Mouse (Mus musculus) hindbrain, embryonic 12.5 days (tissue): ENCODE measurements around the gene Naxd. TPM values are rescaled to one million over a fixed set of nuclear protein-coding genes. Genes with fewer than 3 reads are reported as not detected.
"Not testable (repeated sequence)": the region's sequence is repeated elsewhere in the genome, so short reads cannot be mapped to it uniquely, and the experiment has no call there.

Experiments
- ATAC-seq: fragments of 200-750 bp; cut with Nextera tagmentation; 2 replicates; pipeline ENCODE4 v1.8.0; 2017; ENCODE audit warnings: moderate TSS enrichment; ENCODE audit not compliant: low FRiP score
- H3K27ac ChIP-seq: fragments of 300-500 bp; sonication (generic); 2 replicates; pipeline ENCODE4 v1.5.1; 2016; ENCODE audit warnings: mild to moderate bottlenecking
- H3K27me3 ChIP-seq: fragments of 300-500 bp; sonication (generic); 2 replicates; pipeline ENCODE4 v1.6.1; 2016; ENCODE audit warnings: mild to moderate bottlenecking
- H3K36me3 ChIP-seq: fragments of 300-500 bp; sonication (generic); 2 replicates; pipeline ENCODE4 v1.6.1; 2016; ENCODE audit warnings: mild to moderate bottlenecking
- H3K4me1 ChIP-seq: fragments of 300-500 bp; sonication (generic); 2 replicates; pipeline ENCODE4 v1.6.1; 2016
- H3K4me2 ChIP-seq: fragments of 300-500 bp; sonication (generic); replicated peaks from 2 replicates; pipeline ENCODE4 v1.6.1; 2016; ENCODE audit warnings: mild to moderate bottlenecking
- H3K4me3 ChIP-seq: fragments of 300-500 bp; sonication (generic); 2 replicates; pipeline ENCODE4 v1.5.1; 2016; ENCODE audit warnings: mild to moderate bottlenecking
- H3K9ac ChIP-seq: fragments of 300-500 bp; sonication (generic); 2 replicates; pipeline ENCODE4 v1.6.1; 2016; ENCODE audit warnings: mild to moderate bottlenecking, moderate library complexity
- H3K9me3 ChIP-seq: fragments of 300-500 bp; sonication (generic); replicated peaks from 2 replicates; pipeline ENCODE4 v1.6.1; 2016; ENCODE audit warnings: mild to moderate bottlenecking
- WGBS: fragments of 180-500 bp; shearing (Covaris S2); methylation state at CpG from one replicate; pipeline ENCODE4 v1.1.7; 2016; 5-methylcytosine and 5-hydroxymethylcytosine counted together
- polyA plus RNA-seq: library from polyadenylated mRNA; unstranded; fragments of >200 nt; fragmentation: Nextera tagmentation; extraction: Ambion mirVana; gene quantifications from 2 replicates; pipeline ENCODE4 v1.2.1, GENCODE M21; 2016

Naxd gene
- polyA plus RNA-seq, 1 experiment from 2014 or later, result 121 TPM

DNA sequence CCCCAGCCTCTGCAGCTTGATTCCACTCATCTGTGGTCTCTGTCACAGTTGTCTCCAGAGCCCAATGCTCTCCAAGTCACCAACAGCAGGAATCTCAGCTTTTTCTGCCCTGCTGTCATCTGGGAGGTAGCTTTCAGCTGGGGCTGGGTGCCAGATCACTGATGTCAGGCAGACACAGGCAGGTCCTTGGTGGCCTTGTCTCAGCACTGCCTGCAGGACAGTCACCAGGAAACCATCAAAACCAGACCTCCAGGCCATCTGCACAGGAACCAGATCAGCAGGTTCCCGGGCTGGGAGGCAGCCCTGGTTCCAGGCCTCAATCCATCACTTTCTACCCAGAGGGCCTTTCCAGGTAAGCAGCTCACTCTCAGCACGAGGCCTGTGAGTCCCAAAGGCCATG lies 35.5 kb upstream of the Naxd start:
- no peaks in the 10 kb centered on the region for H3K9me3 ChIP-seq

GRCm38 (mm10) chr8:11462641-11463040 lies 34.7 kb upstream of the Naxd start:
- Histone ChIP-seq H3K9me3 (no peaks in the 10 kb centered on the region), H3K4me3 (no peak overlapping the region), H3K4me1 (peaks cover 12% of the 10 kb centered on the region), H3K9ac (no peak overlapping the region), H3K36me3 (no peaks in the 10 kb centered on the region), H3K27me3 (no peaks in the 10 kb centered on the region; the same call in 1 of the 2 replicates), H3K4me2 (no peak overlapping the region), H3K27ac (no peak overlapping the region)
- no peak for ATAC-seq
- WGBS, result 92% methylated on average over 4 of the region's 4 CpGs

More for the DNA sequence above, 35.5 kb upstream of the Naxd start:
- H3K4me2 ChIP-seq, result no peak overlapping the region
- no peak overlapping the region for H3K9ac ChIP-seq
- H3K27ac ChIP-seq, result no peak overlapping the region
- H3K4me3 ChIP-seq, result no peak overlapping the region
- ATAC-seq, result no peak
- no peaks in the 10 kb centered on the region for H3K36me3 ChIP-seq
- WGBS, result 58% methylated on average over 2 of the region's 2 CpGs
- H3K27me3 ChIP-seq, result no peaks in the 10 kb centered on the region; the same call in 1 of the 2 replicates
- peaks cover 12% of the 10 kb centered on the region for H3K4me1 ChIP-seq

DNA sequence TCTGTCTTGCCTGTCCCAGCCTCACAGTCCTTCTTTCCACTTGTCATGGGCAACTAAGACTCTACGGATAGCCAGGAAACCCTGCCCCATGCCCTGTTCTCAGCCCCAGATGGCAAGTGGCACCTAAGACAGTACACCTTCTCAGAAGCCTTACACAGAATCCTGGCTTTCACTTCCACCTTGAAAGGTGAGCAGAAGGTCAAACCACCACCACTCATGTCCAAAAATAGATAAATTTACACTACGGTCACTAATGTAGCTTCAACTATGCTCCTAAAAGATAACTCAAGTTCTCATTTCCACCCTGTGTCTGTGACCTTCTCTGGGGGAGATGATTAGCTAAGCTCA lies 33.8 kb upstream of the Naxd start:
- H3K4me2 ChIP-seq, result no peak overlapping the region
- 91% methylated on average over 2 of the region's 2 CpGs for WGBS
- no peak overlapping the region for H3K9ac ChIP-seq
- no peak overlapping the region for H3K4me3 ChIP-seq
- no peaks in the 10 kb centered on the region for H3K36me3 ChIP-seq
- no peaks in the 10 kb centered on the region; the same call in 1 of the 2 replicates for H3K27me3 ChIP-seq
- no peaks in the 10 kb centered on the region for H3K9me3 ChIP-seq
- no peak overlapping the region for H3K27ac ChIP-seq
- peaks cover 9% of the 10 kb centered on the region for H3K4me1 ChIP-seq
- no peak for ATAC-seq

DNA sequence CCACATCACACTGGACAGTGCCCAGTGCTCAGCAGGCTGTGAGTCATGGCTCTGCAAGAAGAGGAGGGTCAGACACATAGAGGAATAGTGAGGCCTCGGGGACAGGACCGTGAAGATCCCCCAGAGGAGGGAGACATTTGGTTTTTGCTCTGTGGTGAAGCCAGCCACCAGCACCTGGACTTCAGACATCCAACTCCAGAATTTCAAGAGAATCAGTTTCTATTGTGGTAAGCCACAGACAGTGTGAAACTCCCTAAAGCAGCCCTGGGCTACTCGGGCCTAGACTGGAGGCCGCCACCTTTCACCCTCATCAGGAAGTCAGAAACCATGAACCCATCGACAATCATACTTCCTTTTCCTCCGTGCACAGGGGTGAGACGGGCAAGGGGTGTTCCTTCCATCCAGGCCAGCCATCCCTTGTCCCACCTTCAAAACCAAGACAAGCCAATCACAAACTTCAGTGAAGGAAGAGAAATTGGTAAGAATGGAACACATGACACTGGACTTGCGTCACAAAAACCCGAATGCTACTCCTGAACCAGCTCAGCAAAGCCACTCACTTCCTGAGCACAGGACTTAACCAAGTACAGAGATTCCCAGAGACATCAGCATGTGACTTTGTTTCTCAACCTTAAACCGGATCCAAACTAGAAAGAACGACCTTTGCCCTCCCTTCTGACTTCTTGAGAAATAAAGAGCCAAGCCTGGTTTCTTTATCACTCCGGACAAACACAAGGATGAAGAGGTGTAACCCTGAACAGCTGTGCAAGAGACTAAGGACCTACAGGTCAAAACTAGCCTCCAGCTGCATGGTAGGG lies 33.2 kb upstream of the Naxd start:
- 84% methylated on average over 12 of the region's 12 CpGs for WGBS
- Histone ChIP-seq H3K9ac (no peak overlapping the region), H3K9me3 (no peaks in the 10 kb centered on the region), H3K27me3 (no peaks in the 10 kb centered on the region; the same call in 1 of the 2 replicates), H3K4me3 (no peak overlapping the region), H3K36me3 (no peaks in the 10 kb centered on the region), H3K4me1 (peaks cover 4% of the 10 kb centered on the region), H3K4me2 (no peak overlapping the region), H3K27ac (no peak overlapping the region)
- ATAC-seq, result no peak

DNA sequence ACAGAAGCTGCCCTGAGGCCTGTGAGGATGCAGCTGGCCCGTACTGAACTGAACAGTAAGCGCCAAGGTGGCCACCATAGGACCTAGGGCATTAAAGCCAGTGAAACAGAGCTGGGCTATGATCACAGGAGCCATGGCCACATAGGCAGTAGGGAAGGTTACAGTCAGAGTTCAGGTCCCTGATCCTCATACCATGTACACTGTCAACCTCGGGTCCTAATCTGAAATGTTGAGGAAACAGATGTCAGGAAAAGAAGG lies 32.7 kb upstream of the Naxd start:
- Histone ChIP-seq H3K27me3 (no peaks in the 10 kb centered on the region; the same call in 1 of the 2 replicates), H3K4me3 (no peak overlapping the region), H3K9me3 (no peaks in the 10 kb centered on the region), H3K4me2 (no peak overlapping the region), H3K27ac (no peak overlapping the region), H3K36me3 (no peaks in the 10 kb centered on the region), H3K9ac (no peak overlapping the region), H3K4me1 (peaks cover 2% of the 10 kb centered on the region; the same call in 1 of the 2 replicates)
- 79% methylated on average over 3 of the region's 3 CpGs for WGBS
- ATAC-seq, result no peak

- WGBS, result 91% methylated on average over 4 of the region's 4 CpGs
- ATAC-seq, result no peak
- Histone ChIP-seq H3K9me3 (no peaks in the 10 kb centered on the region), H3K4me1 (peaks cover 2% of the 10 kb centered on the region; the same call in 1 of the 2 replicates), H3K27ac (no peak overlapping the region), H3K27me3 (no peaks in the 10 kb centered on the region; the same call in 1 of the 2 replicates), H3K9ac (no peak overlapping the region), H3K4me2 (no peak overlapping the region), H3K36me3 (no peaks in the 10 kb centered on the region), H3K4me3 (no peak overlapping the region)
Observed at GRCm38 (mm10) chr8:11465619-11466018, 31.7 kb upstream of the Naxd start.

- not testable (repeated sequence) for H3K4me3 ChIP-seq, H3K9me3 ChIP-seq, H3K27ac ChIP-seq, ATAC-seq, H3K4me2 ChIP-seq, H3K27me3 ChIP-seq, H3K9ac ChIP-seq, H3K4me1 ChIP-seq, H3K36me3 ChIP-seq
- WGBS, result 79% methylated on average over 5 of the region's 5 CpGs
Observed at GRCm38 (mm10) chr8:11466528-11466927, 30.8 kb upstream of the Naxd start.

DNA sequence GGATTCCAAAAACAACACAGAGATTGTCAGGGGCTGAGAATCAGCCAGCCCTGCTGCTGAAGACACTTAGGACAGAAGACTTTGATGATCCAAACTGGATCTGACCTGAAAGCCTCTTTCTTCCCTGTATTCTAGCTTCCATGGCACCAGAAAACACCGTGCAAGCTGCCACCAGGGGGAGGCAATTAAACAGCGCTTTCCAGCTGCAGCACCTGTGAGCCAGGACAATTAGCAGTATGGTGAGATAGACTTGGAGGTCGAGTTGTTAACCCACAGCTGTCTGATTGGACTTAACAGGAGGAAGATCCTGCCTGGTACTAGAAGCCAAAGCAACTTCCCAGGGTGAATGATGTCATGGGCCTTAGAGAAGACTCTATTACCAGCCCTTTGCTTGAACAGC lies 28.2 kb upstream of the Naxd start:
- H3K4me3 ChIP-seq, result no peak overlapping the region
- H3K4me2 ChIP-seq, result no peak overlapping the region
- H3K4me1 ChIP-seq, result peaks cover 6% of the 10 kb centered on the region; the same call in 1 of the 2 replicates
- WGBS, result 12% methylated on average over 3 of the region's 3 CpGs
- H3K9me3 ChIP-seq, result no peaks in the 10 kb centered on the region
- no peaks in the 10 kb centered on the region for H3K36me3 ChIP-seq
- no peak overlapping the region for H3K27ac ChIP-seq
- H3K27me3 ChIP-seq, result peaks cover 23% of the 10 kb centered on the region
- no peak overlapping the region for H3K9ac ChIP-seq
- no peak for ATAC-seq

- Histone ChIP-seq H3K4me2 (no peak overlapping the region), H3K36me3 (no peaks in the 10 kb centered on the region), H3K27ac (no peak overlapping the region), H3K9me3 (no peaks in the 10 kb centered on the region), H3K27me3 (peaks cover 39% of the 10 kb centered on the region), H3K4me3 (no peak overlapping the region), H3K9ac (no peak overlapping the region), H3K4me1 (peaks cover 9% of the 10 kb centered on the region; the same call in 1 of the 2 replicates)
- ATAC-seq, result no peak
- WGBS, result 75% methylated on average over 7 of the region's 7 CpGs
Observed at GRCm38 (mm10) chr8:11470694-11471093, 26.6 kb upstream of the Naxd start.

DNA sequence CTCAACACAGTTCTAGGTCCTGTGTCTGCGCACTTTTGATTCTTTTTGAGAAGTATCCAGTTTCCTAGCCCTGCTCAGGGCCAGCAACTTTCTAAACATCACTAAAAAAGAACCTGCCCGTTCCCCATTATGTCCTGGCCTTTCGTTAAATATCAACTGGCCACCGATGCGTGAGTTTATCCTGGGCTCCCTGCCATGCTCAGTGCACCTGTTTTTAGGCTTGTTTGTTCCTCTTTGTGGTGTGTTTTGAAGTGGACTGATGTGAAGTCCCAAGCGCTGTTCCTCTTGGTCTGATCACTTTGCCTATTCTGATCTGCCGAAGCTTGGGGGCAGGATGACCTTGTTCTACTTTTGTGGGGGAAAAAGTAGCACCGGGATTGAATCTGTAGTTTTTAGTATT lies 26.0 kb upstream of the Naxd start:
- 42% methylated on average over 8 of the region's 8 CpGs for WGBS
- Histone ChIP-seq H3K27ac (no peak overlapping the region), H3K4me1 (peaks cover 10% of the 10 kb centered on the region; the same call in 1 of the 2 replicates), H3K27me3 (peaks cover 45% of the 10 kb centered on the region), H3K4me2 (no peak overlapping the region), H3K36me3 (no peaks in the 10 kb centered on the region), H3K4me3 (no peak overlapping the region), H3K9ac (no peak overlapping the region), H3K9me3 (no peaks in the 10 kb centered on the region)
- ATAC-seq, result no peak

DNA sequence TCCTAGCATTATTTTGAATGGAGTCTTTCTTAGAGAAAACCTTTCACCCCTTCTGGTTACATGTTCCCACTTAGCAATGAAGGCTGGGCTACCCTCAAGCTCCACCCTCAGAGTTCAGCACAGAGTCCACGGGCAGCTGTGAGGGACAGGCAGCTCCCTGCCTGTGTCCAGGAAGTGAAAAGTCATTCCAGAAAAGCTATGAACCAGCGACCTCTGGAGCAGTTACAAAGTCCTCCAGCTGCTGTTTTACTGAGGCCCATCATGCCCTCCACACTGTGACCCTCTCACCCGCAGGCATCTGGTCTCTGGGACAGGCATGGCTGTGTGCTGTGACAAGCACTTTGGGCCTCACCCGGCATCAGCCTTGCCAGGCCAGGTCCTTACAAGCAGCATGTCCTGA lies 24.2 kb upstream of the Naxd start:
- Histone ChIP-seq H3K4me1 (peaks cover 22% of the 10 kb centered on the region), H3K27ac (no peak overlapping the region), H3K4me3 (no peak overlapping the region), H3K36me3 (no peaks in the 10 kb centered on the region), H3K27me3 (peaks cover 62% of the 10 kb centered on the region), H3K9me3 (no peaks in the 10 kb centered on the region), H3K4me2 (no peak overlapping the region), H3K9ac (no peak overlapping the region)
- ATAC-seq, result no peak
- 34% methylated on average over 4 of the region's 4 CpGs for WGBS

DNA sequence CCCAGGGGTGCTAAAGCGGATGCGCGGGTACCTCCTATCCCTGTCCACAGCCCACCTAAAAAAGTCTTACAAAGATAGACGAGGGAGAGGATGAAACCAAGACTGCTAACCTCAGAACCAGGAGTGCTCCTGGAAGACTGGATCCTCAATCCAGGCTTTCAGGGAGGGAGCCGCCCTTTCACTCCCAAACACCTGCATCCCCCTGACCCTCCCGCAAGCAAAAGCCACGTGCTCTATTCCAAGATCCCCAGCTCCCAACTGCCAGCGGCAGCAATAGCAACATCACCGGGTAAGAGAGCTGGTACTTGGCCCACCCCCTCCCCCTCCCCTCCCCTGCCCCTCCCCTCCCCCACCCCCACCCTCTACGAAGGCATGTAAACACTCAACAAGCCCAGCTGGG lies 21.9 kb upstream of the Naxd start:
- no peak overlapping the region for H3K4me2 ChIP-seq
- H3K4me1 ChIP-seq, result peaks cover 25% of the 10 kb centered on the region
- no peak overlapping the region for H3K9ac ChIP-seq
- H3K27me3 ChIP-seq, result peaks cover 86% of the 10 kb centered on the region
- no peak overlapping the region for H3K27ac ChIP-seq
- no peak for ATAC-seq
- WGBS, result 7% methylated on average over 9 of the region's 10 CpGs
- H3K36me3 ChIP-seq, result no peaks in the 10 kb centered on the region
- H3K4me3 ChIP-seq, result no peak overlapping the region
- no peaks in the 10 kb centered on the region for H3K9me3 ChIP-seq

DNA sequence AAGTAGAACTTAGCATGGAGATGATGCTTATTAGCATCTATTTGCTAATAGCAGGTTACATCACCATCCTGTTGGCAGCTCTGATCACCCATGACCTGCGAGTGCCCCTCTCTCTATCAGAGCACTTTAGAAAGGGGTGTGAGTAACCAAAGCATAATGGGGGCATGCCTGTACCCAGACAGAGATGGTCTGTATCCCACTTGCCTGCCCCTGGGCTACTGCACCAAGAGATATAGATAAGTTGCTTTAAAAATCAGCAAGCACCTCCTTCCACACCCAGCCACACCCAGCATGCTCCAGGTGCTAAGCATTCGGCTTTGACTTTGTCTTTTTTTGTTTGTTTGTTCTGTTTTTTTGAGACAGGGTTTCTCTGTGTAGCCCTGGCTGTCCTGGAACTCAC lies 21.4 kb upstream of the Naxd start:
- Histone ChIP-seq H3K4me1 (peaks cover 25% of the 10 kb centered on the region), H3K4me2 (no peak overlapping the region), H3K36me3 (no peaks in the 10 kb centered on the region), H3K27ac (no peak overlapping the region), H3K4me3 (no peak overlapping the region), H3K9ac (no peak overlapping the region), H3K27me3 (peaks cover 89% of the 10 kb centered on the region), H3K9me3 (no peaks in the 10 kb centered on the region)
- WGBS, result 17% methylated on average over 2 of the region's 2 CpGs
- no peak for ATAC-seq
